Mouse (Mus musculus) G1E (cell line): ENCODE data around the gene Smg6.

Experiments used
- CTCF ChIP-seq: IDR thresholded peaks from 2 replicates; pipeline ENCODE4 v1.5.1; 2012; ENCODE audit warnings: low read depth, low read length, inconsistent platforms, mixed read lengths
- GATA1 ChIP-seq: IDR thresholded peaks from 2 replicates; pipeline ENCODE4 v1.6.1; 2012; ENCODE audit warnings: borderline replicate concordance, low read length, inconsistent platforms, mixed read lengths
- GATA2 ChIP-seq: IDR thresholded peaks from 2 replicates; pipeline ENCODE4 v1.6.1; 2012; ENCODE audit warnings: low read depth, low read length, inconsistent platforms, borderline replicate concordance
- POLR2AphosphoS5 ChIP-seq: IDR thresholded peaks from 2 replicates; pipeline ENCODE4 v1.6.1; 2012; ENCODE audit warnings: low read depth, low read length, inconsistent platforms; ENCODE audit not compliant: insufficient replicate concordance
- TAL1 ChIP-seq: conservative IDR thresholded peaks from 2 replicates; pipeline ENCODE4 v1.6.1; 2012; ENCODE audit warnings: low read depth, low read length, inconsistent platforms, mixed read lengths

DNA sequence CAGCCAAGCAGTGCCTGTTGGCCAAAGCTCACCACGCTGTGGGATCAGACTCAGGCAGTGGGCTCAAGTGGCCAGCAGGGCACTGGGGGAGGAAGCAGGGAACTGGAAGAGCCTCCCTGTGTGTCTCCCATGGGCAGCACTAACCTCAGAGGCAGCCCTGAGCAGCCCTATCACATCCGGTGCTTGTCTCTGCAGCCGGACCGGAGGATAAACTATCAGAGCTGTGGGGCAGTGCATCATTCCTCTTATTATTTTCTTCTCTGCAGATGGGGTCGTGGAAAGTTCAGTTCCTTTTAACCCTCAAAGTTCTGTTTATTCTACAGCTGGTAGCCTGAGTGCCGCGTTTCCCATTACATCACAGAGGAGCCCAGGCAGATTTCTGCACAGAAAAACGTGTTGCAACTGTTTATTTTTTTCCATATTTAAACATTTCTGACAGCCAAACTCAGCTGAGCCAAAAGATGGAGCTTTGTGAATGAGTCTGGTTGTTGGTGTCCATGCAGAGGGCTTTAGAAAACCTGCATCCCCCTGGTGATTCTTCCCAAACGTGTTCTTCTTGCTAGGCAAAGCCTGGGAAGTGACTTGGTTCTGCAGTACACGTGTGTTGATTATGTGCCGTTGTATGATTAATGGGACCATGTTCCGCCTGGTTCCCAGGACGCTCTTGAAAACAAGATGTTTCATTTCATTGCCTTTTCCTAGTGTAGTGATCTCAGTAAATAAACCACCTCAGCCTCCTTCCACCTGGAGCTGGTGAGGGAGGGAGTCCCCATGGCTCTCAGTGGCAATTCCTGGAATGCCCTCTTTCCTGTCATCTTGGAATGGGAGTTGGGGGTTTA, 126.3 kb downstream of the Smg6 start:
- TF ChIP-seq CTCF (no peak), GATA1 (no peak), TAL1 (no peak), POLR2AphosphoS5 (no peak), GATA2 (no peak)
